Mouse (Mus musculus) liver, adult 2 months (tissue): ENCODE results near the gene Car7.

Experiments
- CTCF ChIP-seq: fragments of 200-500 bp; IDR thresholded peaks from 2 replicates; pipeline ENCODE4 v1.5.1; 2011; ENCODE audit warnings: low read depth, low read length, control low read depth
- POLR2A ChIP-seq: fragments of 200-500 bp; IDR thresholded peaks from 2 replicates; pipeline ENCODE4 v1.6.1; 2011; ENCODE audit warnings: low read length, control low read depth; ENCODE audit not compliant: insufficient read depth; ENCODE audit errors: extremely low read depth

- TF ChIP-seq POLR2A (no peak), CTCF (no peak)
Observed at GRCm38 (mm10) chr8:104576820-104577219, 42.3 kb downstream of the Car7 start.
